Mouse (Mus musculus) kidney, embryonic 14.5 days (tissue): ENCODE results near the gene Btd. TPM values are rescaled to one million over a fixed set of nuclear protein-coding genes. Genes with fewer than 3 reads are reported as not detected.

Experiments
- ATAC-seq: fragments of 200-750 bp; cut with Nextera tagmentation; 2 replicates; pipeline ENCODE4 v1.8.0; 2017; ENCODE audit warnings: moderate number of reproducible peaks, mild to moderate bottlenecking, moderate TSS enrichment, moderate library complexity; ENCODE audit not compliant: low FRiP score, low TSS enrichment
- H3K27ac ChIP-seq: fragments of 300-500 bp; sonication (generic); 2 replicates; pipeline ENCODE4 v1.5.1; 2014; ENCODE audit warnings: low read depth, mild to moderate bottlenecking, low read length, moderate library complexity, mixed read lengths
- H3K27me3 ChIP-seq: fragments of 300-500 bp; sonication (generic); 2 replicates; pipeline ENCODE4 v1.6.1; 2014; ENCODE audit warnings: mild to moderate bottlenecking, low read length; ENCODE audit not compliant: control insufficient read depth, insufficient read depth
- H3K36me3 ChIP-seq: fragments of 300-500 bp; sonication (generic); 2 replicates; pipeline ENCODE4 v1.6.1; 2014; ENCODE audit warnings: low read length, mixed read lengths; ENCODE audit not compliant: control insufficient read depth, insufficient read depth
- H3K4me1 ChIP-seq: fragments of 300-500 bp; sonication (generic); 2 replicates; pipeline ENCODE4 v1.6.1; 2014; ENCODE audit warnings: low read length, mixed read lengths; ENCODE audit not compliant: control insufficient read depth, insufficient read depth
- H3K4me2 ChIP-seq: fragments of 300-500 bp; sonication (generic); replicated peaks from 2 replicates; pipeline ENCODE4 v1.6.1; 2014; ENCODE audit warnings: low read depth, mild to moderate bottlenecking, low read length
- H3K4me3 ChIP-seq: fragments of 300-500 bp; sonication (generic); 2 replicates; pipeline ENCODE4 v1.5.1; 2014; ENCODE audit warnings: mild to moderate bottlenecking, low read length
- H3K9ac ChIP-seq: fragments of 300-500 bp; sonication (generic); 2 replicates; pipeline ENCODE4 v1.6.1; 2014; ENCODE audit warnings: low read depth, mild to moderate bottlenecking, low read length, moderate library complexity
- H3K9me3 ChIP-seq: fragments of 300-500 bp; sonication (generic); 2 replicates; pipeline ENCODE4 v1.6.1; 2016; ENCODE audit warnings: low read length; ENCODE audit not compliant: control insufficient read depth
- WGBS: fragments of 180-500 bp; shearing (Covaris S2); extraction: QIAGEN DNeasy Blood & Tissue Kit; methylation state at CpG from one replicate; pipeline ENCODE4 v1.1.7; 2014; 5-methylcytosine and 5-hydroxymethylcytosine counted together
- polyA plus RNA-seq: library from polyadenylated mRNA; unstranded; fragments of >200 nt; fragmentation: Nextera tagmentation; extraction: Ambion mirVana; gene quantifications from 2 replicates; pipeline ENCODE4 v1.2.1, GENCODE M21; 2014

The Btd gene
- polyA plus RNA-seq, 1 experiment from 2014 or later, result 30.9 TPM

DNA sequence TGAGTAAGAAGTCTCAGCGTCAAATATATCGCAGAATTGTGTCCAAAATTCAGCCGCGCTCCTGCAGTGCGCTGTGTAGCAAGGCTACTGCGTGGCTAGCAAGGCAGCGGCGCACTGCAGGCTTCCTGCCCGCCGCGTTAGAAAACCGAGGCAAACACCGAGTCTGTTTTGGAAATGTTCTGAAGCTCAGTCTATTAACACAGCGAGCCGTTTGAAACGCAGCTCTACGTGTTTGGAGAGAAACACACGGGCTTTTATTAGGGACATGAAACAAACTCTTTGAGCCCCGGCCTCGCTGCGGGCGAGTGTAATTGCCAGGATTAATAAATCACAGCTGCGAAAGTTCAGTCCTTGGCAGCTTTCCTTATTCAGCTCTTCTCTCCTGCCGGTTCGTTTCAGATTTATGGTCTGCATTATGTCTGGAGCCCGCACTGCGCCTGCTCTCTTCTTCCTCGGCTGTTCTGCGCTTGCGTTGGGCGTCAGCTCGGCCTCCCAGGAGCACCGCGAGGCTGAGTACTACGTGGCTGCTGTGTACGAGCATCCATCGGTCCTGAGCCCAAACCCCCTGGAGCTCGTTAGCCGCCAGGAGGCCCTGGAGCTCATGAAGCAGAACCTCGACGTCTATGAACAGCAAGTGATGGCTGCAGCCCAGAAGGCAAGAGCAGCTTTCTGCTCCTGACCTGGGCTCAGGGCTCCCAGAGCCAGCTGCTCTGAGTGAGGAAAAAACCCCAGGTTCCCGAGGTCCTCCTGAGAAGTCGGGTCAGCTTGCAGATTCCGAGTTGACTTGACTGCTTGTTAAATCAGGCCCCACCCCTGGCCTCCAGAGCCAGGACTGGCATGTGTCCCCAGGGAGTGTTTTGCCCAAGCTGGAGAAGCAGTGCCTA, 21.1 kb downstream of the Btd start:
- H3K27me3 ChIP-seq, result no peaks in the 10 kb centered on the region
- H3K9ac ChIP-seq, result peak overlapping the region; percentile 67
- H3K36me3 ChIP-seq, result no peaks in the 10 kb centered on the region; the same call in 1 of the 2 replicates
- peak; percentile 90 for ATAC-seq
- peak overlapping the region; percentile 76 for H3K4me2 ChIP-seq
- 2% methylated on average over 44 of the region's 44 CpGs for WGBS
- peak overlapping the region; percentile 99 for H3K27ac ChIP-seq
- H3K9me3 ChIP-seq, result no peaks in the 10 kb centered on the region
- peak overlapping the region; percentile 39 for H3K4me3 ChIP-seq
- peaks cover 34% of the 10 kb centered on the region for H3K4me1 ChIP-seq

DNA sequence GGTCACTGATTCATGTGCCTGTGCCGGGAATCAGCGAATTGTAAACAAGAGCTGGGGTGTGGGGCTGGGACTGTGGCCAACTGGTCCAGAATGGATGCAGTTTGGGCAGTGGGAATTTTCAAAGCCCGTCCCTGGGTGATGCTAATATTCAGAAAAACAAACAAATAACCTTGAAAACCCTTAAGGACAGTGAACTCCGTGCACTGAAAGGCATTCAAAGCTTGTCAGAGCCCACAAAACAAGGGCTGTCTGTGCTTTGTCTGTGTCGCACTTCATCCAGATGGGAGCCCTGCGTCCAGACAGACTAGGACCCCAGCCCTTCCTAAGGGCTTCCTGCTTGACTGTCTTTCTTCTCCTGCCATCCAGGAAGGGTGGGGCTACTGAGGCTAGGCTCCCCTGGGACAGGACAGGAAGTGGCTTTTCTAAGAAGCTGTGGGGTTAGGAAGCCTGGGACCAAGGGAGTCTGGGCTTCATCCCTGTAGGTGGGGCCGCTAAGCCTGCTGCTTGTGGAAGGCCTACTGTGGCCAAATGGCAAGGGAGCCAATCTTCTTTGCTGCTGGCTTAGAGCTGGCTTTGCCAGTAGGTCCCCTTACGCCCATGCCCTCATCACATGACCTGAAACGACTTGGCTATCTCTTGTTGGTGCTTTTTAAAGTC, 21.9 kb downstream of the Btd start:
- no peaks in the 10 kb centered on the region for H3K9me3 ChIP-seq
- no peaks in the 10 kb centered on the region for H3K27me3 ChIP-seq
- WGBS, result 26% methylated on average over 9 of the region's 9 CpGs
- H3K4me1 ChIP-seq, result peaks cover 30% of the 10 kb centered on the region
- peaks cover 2% of the 10 kb centered on the region; the same call in 1 of the 2 replicates for H3K36me3 ChIP-seq
- peak overlapping the region; percentile 39; the same call in 1 of the 2 replicates for H3K4me3 ChIP-seq
- peak overlapping the region; percentile 99 for H3K27ac ChIP-seq
- peak overlapping the region; percentile 67 for H3K9ac ChIP-seq
- H3K4me2 ChIP-seq, result peak overlapping the region; percentile 76
- ATAC-seq, result peak; percentile 44

DNA sequence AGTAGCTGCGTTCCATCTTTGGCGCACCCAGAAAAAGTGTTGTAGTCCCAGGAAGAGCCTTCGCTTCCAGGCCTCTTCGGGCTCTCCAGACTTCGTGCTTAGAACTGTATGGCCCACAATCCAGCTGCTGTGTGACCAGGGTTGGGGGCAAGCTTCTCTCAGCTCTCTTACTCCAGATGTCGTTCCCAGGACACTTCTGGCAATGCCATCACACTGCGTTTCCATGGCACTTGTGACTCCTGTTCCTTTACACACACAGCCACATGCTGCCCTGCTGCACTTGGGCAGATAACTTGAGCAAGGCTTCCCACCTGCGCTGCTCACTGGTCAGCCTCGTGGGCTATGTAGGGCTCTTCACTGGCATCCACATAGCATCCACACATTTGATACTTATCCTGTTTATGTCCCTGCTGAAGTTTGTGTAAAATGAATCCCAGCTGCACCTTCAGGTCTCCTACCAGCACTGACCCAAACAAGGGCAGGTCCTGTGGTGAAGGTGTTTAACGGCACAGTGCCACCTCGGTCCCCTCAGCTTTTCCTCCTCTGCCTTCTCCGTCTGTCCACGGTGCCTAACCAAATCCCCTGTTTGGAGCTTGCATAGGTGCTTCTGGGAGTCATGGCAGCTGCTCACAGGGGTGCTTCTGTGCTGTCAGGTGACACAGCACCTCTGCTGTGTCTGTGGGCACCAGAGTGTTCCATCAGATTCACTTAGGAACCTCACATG, 22.7 kb downstream of the Btd start:
- WGBS, result 90% methylated on average over 13 of the region's 13 CpGs
- no peak for ATAC-seq
- Histone ChIP-seq H3K4me2 (no peak overlapping the region), H3K9ac (no peak overlapping the region), H3K36me3 (peaks cover 2% of the 10 kb centered on the region; the same call in 1 of the 2 replicates), H3K9me3 (no peaks in the 10 kb centered on the region), H3K4me1 (peaks cover 30% of the 10 kb centered on the region), H3K27me3 (no peaks in the 10 kb centered on the region), H3K27ac (peak overlapping the region; percentile 99; the same call in 1 of the 2 replicates), H3K4me3 (no peak overlapping the region)

DNA sequence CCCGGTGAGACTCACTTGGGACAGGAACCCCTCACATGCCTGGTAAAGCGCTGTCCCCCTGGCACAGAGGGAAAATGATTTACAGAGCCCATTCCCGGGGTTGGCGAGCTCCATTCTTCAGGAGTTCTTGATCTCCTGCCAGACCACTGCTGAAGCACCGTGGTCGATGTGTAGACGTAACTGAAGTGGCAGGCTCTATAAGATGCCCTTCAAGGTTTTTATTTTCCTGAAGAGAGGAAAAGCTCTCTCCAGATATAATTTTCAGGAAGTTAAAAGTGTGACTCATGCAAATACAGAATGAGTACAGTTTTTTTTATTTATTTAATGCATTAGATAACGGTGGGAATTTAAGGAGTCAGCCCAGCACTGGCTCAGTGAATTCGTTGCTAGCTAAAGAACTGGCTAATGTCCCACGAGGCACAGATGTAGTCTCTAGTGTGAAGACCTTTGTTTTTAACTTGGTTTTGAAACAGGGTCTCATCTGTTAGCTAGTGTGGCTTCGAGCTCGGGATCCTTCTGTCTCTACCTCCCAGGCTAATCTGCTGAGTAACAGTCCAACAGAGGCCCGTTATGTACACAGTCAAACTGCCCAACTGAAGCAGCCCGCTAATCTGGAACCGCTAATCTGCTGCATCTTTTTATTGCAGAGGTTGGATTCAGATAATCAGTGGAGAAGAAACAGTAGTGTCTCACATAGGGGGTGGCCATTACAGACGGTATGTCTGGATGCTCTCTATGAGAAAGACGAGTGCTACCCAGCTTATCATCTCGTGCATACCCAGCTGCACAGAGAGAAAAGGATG, 23.5 kb downstream of the Btd start:
- peaks cover 2% of the 10 kb centered on the region; the same call in 1 of the 2 replicates for H3K36me3 ChIP-seq
- no peak overlapping the region for H3K4me2 ChIP-seq
- H3K27me3 ChIP-seq, result no peaks in the 10 kb centered on the region
- H3K4me1 ChIP-seq, result peaks cover 27% of the 10 kb centered on the region
- WGBS, result 72% methylated on average over 18 of the region's 18 CpGs
- no peaks in the 10 kb centered on the region for H3K9me3 ChIP-seq
- H3K4me3 ChIP-seq, result no peak overlapping the region
- no peak for ATAC-seq
- H3K9ac ChIP-seq, result no peak overlapping the region
- H3K27ac ChIP-seq, result no peak overlapping the region

DNA sequence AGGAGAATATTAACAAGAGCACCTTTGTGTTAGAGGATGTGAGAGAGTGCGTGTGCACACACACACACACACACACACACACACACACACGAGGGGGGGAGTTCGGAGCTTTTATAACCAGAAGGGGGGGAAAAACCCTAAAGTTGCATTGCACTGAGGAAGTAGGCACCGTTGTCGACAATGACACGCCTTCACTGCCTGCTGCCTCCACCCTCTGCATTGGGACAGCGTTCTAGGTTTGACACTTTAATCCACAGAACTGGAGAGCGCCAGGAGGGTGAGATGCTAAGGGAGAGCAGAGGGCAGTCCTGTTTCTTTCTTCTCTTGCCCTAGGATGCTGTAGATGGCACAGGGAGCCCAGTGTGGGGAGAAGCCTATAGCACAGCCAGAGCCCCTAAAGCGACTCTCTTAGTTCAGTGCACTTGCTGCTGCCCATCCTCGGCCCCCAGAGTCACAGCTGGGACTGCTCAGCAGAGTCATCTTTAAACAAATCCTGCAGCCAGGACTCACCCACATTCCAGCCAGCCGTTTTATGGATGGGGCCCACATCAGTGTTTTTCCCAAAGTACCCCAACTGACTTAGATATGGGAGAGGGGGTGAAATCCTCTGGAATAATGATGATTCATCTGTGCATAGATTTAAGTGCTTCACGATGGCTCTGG, 24.2 kb downstream of the Btd start:
- no peak overlapping the region for H3K27ac ChIP-seq
- no peaks in the 10 kb centered on the region for H3K9me3 ChIP-seq
- no peaks in the 10 kb centered on the region for H3K27me3 ChIP-seq
- 59% methylated on average over 12 of the region's 12 CpGs for WGBS
- H3K36me3 ChIP-seq, result peaks cover 2% of the 10 kb centered on the region; the same call in 1 of the 2 replicates
- H3K4me1 ChIP-seq, result peaks cover 21% of the 10 kb centered on the region
- no peak overlapping the region for H3K4me2 ChIP-seq
- no peak overlapping the region for H3K4me3 ChIP-seq
- ATAC-seq, result no peak
- H3K9ac ChIP-seq, result no peak overlapping the region

DNA sequence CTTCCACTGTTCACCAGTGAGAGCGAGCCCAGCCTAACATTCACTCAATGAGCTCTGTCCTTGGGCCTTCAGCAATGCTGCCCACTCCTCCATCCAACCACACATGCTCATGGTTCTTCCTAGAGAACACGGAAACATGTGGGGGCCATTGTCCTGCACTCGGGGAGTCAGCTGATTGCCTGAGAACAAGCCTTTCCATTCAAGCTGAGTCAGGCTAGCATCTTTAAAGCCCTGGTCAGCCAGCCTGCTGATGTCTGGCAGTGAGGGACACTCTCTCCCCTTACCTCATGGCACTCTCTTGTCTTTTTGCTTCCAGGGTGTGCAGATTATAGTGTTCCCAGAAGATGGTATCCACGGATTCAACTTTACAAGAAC, 24.7 kb downstream of the Btd start:
- Histone ChIP-seq H3K36me3 (peaks cover 2% of the 10 kb centered on the region; the same call in 1 of the 2 replicates), H3K27ac (no peak overlapping the region), H3K9ac (no peak overlapping the region), H3K9me3 (no peaks in the 10 kb centered on the region), H3K4me1 (peaks cover 21% of the 10 kb centered on the region), H3K4me3 (no peak overlapping the region), H3K27me3 (no peaks in the 10 kb centered on the region), H3K4me2 (no peak overlapping the region)
- 83% methylated on average over 4 of the region's 4 CpGs for WGBS
- no peak for ATAC-seq

DNA sequence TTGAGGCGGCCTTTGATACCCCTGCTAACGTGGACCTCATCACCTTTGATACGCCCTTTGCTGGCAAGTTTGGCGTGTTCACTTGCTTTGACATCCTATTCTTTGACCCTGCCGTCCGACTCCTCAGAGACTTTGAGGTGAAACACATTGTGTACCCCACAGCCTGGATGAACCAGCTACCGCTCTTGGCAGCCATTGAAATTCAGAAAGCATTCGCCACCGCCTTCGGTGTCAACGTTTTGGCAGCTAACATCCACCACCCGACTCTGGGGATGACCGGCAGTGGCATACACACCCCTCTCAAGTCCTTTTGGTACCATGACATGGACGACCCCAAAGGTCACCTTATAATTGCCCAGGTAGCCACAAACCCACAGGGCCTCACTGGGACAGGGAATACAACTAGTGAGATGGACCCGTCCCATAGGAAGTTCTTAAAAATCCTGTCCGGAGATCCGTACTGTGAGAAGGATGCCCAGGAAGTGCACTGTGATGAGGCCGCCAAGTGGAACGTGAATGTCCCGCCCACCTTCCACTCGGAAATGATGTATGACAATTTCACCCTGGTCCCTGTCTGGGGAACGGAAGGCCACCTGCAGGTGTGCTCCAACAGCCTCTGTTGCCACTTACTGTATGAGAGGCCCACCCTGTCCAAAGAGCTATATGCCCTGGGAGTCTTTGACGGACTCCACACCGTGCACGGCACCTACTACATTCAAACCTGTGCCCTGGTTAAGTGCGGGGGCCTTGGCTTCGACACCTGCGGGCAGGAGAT, 26.3 kb downstream of the Btd start:
- H3K36me3 ChIP-seq, result peaks cover 2% of the 10 kb centered on the region; the same call in 1 of the 2 replicates
- no peak for ATAC-seq

More for the DNA sequence above, 26.3 kb downstream of the Btd start:
- Histone ChIP-seq H3K4me1 (peaks cover 11% of the 10 kb centered on the region), H3K4me3 (no peak overlapping the region), H3K27me3 (no peaks in the 10 kb centered on the region), H3K27ac (no peak overlapping the region), H3K9me3 (no peaks in the 10 kb centered on the region), H3K9ac (no peak overlapping the region), H3K4me2 (no peak overlapping the region)
- 95% methylated on average over 28 of the region's 28 CpGs for WGBS
